Mouse (Mus musculus): ENCODE results near the gene Thoc3. TPM values are rescaled to one million over a fixed set of nuclear protein-coding genes. Genes with fewer than 3 reads are reported as not detected.

The Thoc3 gene
- polyA plus RNA-seq (2014; fragmentation: Nextera tagmentation; extraction: Ambion mirVana): 132 and 150 TPM in 2 replicates

DNA sequence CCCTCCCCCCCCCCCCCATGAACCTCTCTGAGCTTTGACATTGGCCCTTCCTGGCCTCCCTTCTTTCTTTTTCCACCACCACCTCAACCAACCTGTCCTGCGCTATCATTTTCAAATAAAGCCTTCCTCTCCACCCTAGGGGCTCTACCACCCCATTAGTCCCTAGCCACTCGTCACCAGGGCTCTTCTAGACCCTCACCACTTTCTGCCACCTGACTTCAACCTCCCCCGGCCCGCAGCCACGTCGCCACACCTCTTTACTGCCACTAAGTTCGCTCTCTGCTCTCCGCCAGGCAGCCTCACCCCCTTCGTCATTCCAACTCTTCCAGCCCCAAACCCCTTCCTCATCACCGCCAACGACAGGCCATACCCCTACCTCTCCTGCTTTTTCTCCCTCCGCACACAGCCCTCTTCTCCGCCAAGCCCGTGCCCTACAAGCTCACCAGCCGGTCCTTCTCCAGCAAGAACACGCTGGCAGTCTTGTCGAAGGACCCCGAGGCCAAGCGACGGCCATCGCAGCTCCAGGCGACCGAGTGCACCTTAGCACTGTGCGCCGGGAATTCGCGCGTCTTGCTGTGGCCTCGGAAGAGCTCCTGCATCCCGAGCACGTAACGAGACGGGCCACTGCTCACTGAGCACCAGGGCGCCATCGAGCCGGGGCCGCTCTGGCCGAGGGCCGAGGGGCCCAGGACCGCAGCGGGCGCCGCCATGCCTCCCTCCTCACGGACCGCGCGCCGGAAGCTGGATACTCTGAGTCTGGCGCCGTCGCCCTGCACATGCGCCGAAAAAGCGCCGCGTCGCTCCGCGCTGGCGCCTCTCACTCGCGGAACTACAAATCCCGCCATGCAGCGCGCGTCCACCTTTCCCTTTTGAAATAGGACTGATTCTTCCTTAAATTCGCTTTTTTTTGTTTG lies at the start of gene Thoc3:
Thoc3 (minus strand) TSS at position 752 of the 914 bp plus-strand sequence.
- under 1% methylated on average over 67 of the region's 67 CpGs for WGBS
- peak; percentile 93 for ATAC-seq (ENCODE audit: insufficient number of reproducible peaks, insufficient read depth, low FRiP score, low read depth)
- H3K36me3 ChIP-seq (ENCODE audit: control insufficient read depth, insufficient read depth, low read length): peaks cover 37% of the 10 kb centered on the region
- no peaks in the 10 kb centered on the region for H3K27me3 ChIP-seq (ENCODE audit: control insufficient read depth, insufficient read depth, low read length)
- H3K4me2 ChIP-seq (replicated peaks; ENCODE audit: low read depth, low read length): peak within 1 kb of the TSS; percentile 78
- peaks cover 8% of the 10 kb centered on the region for H3K4me1 ChIP-seq (ENCODE audit: control insufficient read depth, insufficient read depth, low read length)
- H3K4me3 ChIP-seq (ENCODE audit: low read depth, low read length): peak within 1 kb of the TSS; percentile 83
- no peaks in the 10 kb centered on the region for H3K9me3 ChIP-seq (ENCODE audit: control insufficient read depth, low read depth, low read length)
- peak within 1 kb of the TSS; percentile 34; the same call in 1 of the 2 replicates for H3K27ac ChIP-seq (ENCODE audit: low read length)
- H3K9ac ChIP-seq (replicated peaks; ENCODE audit: low read depth, low read length): peak within 1 kb of the TSS; percentile 71

DNA sequence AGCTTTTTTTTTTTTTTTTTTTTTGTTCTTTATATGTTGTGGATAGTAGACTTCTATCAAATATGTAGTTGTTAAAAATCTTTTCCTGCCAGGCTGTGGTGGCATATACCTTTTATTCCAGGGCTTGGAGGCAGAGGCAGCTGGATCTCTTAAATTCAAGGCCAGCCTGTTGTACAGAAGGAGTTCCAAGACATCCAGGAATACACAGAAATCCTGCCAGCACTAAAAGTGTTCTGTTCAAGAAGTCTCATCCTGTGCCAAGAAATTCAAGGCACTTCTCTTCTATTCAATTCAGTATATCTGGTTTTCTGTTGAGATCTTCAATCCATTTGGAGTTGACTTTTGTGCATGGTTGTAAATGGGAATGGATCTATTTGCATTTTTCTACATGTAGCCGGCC lies 37.3 kb upstream of the Thoc3 start:
- Histone ChIP-seq H3K4me2 (replicated peaks; ENCODE audit: low read depth, low read length) (no peak overlapping the region), H3K4me3 (ENCODE audit: low read depth, low read length) (no peak overlapping the region), H3K27me3 (ENCODE audit: control insufficient read depth, insufficient read depth, low read length) (no peaks in the 10 kb centered on the region), H3K36me3 (ENCODE audit: control insufficient read depth, insufficient read depth, low read length) (no peaks in the 10 kb centered on the region), H3K9me3 (ENCODE audit: control insufficient read depth, low read depth, low read length) (no peaks in the 10 kb centered on the region), H3K9ac (replicated peaks; ENCODE audit: low read depth, low read length) (no peak overlapping the region), H3K4me1 (ENCODE audit: control insufficient read depth, insufficient read depth, low read length) (no peaks in the 10 kb centered on the region), H3K27ac (ENCODE audit: low read length) (no peak overlapping the region)
- WGBS: 91% methylated on average over 1 of the region's 1 CpGs
- no peak for ATAC-seq (ENCODE audit: insufficient number of reproducible peaks, insufficient read depth, low FRiP score, low read depth)

DNA sequence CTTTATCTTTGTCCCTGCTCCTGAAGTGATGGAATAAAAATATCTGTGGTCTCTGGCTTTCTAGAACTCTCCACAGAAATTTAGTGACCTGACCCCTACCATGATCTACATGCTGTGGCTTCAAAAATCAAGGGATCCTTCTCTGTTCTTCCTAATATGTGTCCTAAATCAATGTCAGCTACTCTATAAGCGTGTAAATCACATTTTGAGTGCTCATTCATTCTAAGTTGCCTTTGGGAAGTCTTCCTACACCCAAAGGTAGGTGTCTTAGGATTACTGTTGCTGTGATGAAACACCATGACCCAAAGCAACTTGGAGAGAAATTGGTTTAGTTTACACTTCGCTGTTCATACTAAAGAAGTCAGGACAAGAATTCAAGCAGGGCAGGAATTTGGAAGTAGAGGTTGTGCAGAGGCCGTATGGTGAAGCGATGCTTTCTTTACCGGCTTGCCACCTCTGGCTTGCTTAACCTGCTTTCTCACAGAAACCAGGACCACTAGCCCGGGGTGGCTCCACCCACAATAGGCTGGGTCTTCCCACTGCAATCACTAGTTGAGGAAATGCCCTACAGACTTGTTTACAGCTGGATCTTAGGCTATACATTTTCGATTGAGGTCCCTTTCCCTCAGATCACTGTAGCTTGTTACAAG lies 36.1 kb upstream of the Thoc3 start:
- Histone ChIP-seq H3K27me3 (ENCODE audit: control insufficient read depth, insufficient read depth, low read length) (no peaks in the 10 kb centered on the region), H3K9me3 (ENCODE audit: control insufficient read depth, low read depth, low read length) (no peaks in the 10 kb centered on the region), H3K9ac (replicated peaks; ENCODE audit: low read depth, low read length) (peak overlapping the region; percentile 74), H3K4me1 (ENCODE audit: control insufficient read depth, insufficient read depth, low read length) (no peaks in the 10 kb centered on the region), H3K4me3 (ENCODE audit: low read depth, low read length) (peak overlapping the region; percentile 76), H3K4me2 (replicated peaks; ENCODE audit: low read depth, low read length) (peak overlapping the region; percentile 92), H3K27ac (ENCODE audit: low read length) (0 out of 2 replicates have a peak overlapping the region, but pooled peaks have one; percentile 66), H3K36me3 (ENCODE audit: control insufficient read depth, insufficient read depth, low read length) (no peaks in the 10 kb centered on the region)
- WGBS: 24% methylated on average over 7 of the region's 7 CpGs
- no peak for ATAC-seq (ENCODE audit: insufficient number of reproducible peaks, insufficient read depth, low FRiP score, low read depth)

DNA sequence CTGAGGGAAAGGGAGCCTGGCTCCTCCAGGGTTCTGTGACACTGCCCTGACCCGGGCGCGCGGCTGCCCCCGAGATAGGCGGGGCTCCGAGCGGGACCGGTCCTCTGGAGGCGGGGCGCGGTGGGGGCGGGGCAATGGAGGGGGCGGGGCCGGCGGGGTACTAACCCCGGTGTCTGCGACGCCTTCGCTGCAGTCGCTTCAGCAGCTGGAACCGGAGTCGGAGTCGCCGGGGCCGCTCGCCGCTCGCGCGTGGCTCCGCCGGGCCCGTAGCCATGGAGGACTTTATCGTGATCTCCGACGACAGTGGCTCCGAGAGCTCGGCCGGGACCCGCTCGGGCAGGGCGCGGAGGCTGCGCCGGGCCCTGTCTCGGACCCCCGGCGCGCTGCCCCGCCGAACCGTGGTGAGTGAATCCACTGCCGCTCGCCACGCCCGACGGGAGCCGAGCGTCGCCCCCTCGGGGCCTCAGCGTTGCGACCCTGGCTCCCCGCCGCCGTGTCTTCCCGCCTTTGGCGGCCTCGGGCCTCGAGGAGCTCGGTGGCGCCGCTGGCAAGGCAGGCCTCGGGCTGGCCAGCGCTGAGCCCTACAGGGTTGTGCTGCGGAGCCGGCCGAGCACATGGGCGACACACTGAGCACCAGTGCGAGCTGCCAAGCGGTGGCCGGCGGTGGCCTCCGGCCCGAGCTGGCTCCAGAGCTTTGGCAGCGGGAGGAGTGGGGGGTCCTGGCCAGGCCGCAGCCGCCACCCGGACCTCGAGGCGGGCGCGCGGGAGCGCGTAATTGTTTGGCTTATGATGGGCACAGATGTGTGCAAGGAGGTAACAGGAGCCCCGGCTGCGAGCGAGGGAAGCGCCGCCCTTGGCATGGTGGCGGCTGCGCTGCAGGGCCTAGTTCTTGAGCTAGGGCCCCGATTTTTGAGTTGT lies 35.2 kb upstream of the Thoc3 start, which contains the start of gene Simc1:
Simc1 (plus strand) TSS at position 176 of the 918 bp plus-strand sequence.
- Histone ChIP-seq H3K4me2 (replicated peaks; ENCODE audit: low read depth, low read length) (peak within 1 kb of the TSS; percentile 92), H3K9ac (replicated peaks; ENCODE audit: low read depth, low read length) (peak within 1 kb of the TSS; percentile 74), H3K36me3 (ENCODE audit: control insufficient read depth, insufficient read depth, low read length) (no peaks in the 10 kb centered on the region), H3K27me3 (ENCODE audit: control insufficient read depth, insufficient read depth, low read length) (no peaks in the 10 kb centered on the region), H3K9me3 (ENCODE audit: control insufficient read depth, low read depth, low read length) (no peaks in the 10 kb centered on the region), H3K27ac (ENCODE audit: low read length) (peak within 1 kb of the TSS; percentile 66; the same call in 1 of the 2 replicates), H3K4me3 (ENCODE audit: low read depth, low read length) (peak within 1 kb of the TSS; percentile 76), H3K4me1 (ENCODE audit: control insufficient read depth, insufficient read depth, low read length) (no peaks in the 10 kb centered on the region)
- under 1% methylated on average over 83 of the region's 105 CpGs for WGBS
- ATAC-seq (ENCODE audit: insufficient number of reproducible peaks, insufficient read depth, low FRiP score, low read depth): peak; percentile 90

DNA sequence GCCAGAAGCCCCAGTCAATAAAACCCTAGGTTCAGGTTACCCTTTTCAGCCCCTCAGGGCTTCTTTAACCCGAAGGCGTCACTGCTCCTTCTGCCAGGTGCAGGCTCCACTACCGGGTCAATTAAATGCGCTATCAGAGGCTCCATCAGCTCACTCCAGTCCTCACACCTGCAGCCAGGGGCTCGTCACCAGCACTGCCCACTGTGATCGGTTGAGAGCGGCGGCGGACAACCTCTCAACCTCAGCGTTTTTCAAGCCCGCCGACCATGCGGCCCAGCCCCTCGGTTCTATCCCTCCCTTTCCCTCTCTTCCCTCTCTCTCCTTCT lies 34.6 kb upstream of the Thoc3 start:
- no peaks in the 10 kb centered on the region for H3K27me3 ChIP-seq (ENCODE audit: control insufficient read depth, insufficient read depth, low read length)
- peak overlapping the region; percentile 92 for H3K4me2 ChIP-seq (replicated peaks; ENCODE audit: low read depth, low read length)
- H3K27ac ChIP-seq (ENCODE audit: low read length): no peak overlapping the region
- WGBS: 2% methylated on average over 14 of the region's 14 CpGs
- 0 out of 2 replicates have a peak overlapping the region, but pooled peaks have one; percentile 74 for H3K9ac ChIP-seq (replicated peaks; ENCODE audit: low read depth, low read length)
- H3K9me3 ChIP-seq (ENCODE audit: control insufficient read depth, low read depth, low read length): no peaks in the 10 kb centered on the region
- H3K4me1 ChIP-seq (ENCODE audit: control insufficient read depth, insufficient read depth, low read length): no peaks in the 10 kb centered on the region
- no peaks in the 10 kb centered on the region for H3K36me3 ChIP-seq (ENCODE audit: control insufficient read depth, insufficient read depth, low read length)
- peak overlapping the region; percentile 76 for H3K4me3 ChIP-seq (ENCODE audit: low read depth, low read length)
- 0 out of 2 replicates have a peak, but pooled peaks have one; percentile 31 for ATAC-seq (ENCODE audit: insufficient number of reproducible peaks, insufficient read depth, low FRiP score, low read depth)

DNA sequence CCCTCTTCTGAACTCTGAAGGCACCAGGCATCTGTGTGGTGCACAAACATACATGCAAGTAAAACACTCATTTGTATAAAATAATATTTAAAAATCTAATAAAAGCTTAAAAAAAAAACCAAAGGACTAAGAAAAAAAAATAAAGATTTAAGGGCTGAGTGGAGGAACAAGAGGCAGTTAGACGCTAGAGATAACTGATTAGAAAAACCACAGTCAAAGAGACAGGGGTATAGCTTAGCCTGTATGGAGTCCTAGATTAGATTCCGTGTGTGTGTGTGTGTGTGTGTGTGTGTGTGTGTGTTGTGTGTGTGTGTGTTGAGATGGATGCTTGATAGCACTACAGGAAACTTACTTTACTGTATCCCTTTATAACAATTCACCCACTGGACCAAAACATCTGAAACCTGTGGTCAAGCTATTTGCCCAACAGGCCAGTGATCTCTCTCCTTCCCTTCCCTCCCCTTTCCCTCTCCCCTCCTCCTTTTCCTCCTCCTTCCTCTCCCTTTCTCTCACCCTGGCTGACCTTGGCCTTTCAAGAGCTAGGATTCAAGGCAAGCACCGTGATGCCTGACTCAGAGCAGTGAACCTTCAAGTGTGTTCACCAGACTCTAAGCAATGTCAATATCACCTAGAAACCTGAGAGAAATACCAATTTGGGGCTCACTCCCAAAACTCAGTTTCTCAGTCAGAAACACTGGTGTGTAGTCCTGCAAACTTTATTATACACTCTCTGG lies 33.5 kb upstream of the Thoc3 start:
- no peak for ATAC-seq (ENCODE audit: insufficient number of reproducible peaks, insufficient read depth, low FRiP score, low read depth)
- Histone ChIP-seq H3K4me2 (replicated peaks; ENCODE audit: low read depth, low read length) (no peak overlapping the region), H3K36me3 (ENCODE audit: control insufficient read depth, insufficient read depth, low read length) (no peaks in the 10 kb centered on the region), H3K27me3 (ENCODE audit: control insufficient read depth, insufficient read depth, low read length) (no peaks in the 10 kb centered on the region), H3K4me1 (ENCODE audit: control insufficient read depth, insufficient read depth, low read length) (no peaks in the 10 kb centered on the region), H3K27ac (ENCODE audit: low read length) (no peak overlapping the region), H3K4me3 (ENCODE audit: low read depth, low read length) (no peak overlapping the region), H3K9ac (replicated peaks; ENCODE audit: low read depth, low read length) (no peak overlapping the region), H3K9me3 (ENCODE audit: control insufficient read depth, low read depth, low read length) (no peaks in the 10 kb centered on the region)
- WGBS: 58% methylated on average over 3 of the region's 3 CpGs

DNA sequence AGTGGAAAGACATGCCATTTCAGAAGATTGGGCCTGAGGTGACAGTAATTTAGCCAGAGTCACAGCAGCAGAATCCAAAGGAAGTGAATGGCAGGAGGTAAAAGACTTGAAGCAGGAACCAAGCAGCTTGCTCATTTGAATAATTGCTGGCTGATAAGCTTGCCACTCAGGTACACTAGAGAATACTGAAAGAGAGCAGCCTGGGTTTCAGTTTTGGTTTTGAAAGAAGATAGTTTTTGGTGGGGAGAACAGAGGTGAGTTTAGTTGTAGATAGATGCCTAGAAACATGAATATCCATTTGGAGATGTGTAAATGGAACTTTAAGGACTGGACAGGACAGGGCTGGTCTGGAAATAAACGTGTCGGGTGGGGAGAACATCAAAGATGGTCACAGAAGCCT lies 32.7 kb upstream of the Thoc3 start:
- Histone ChIP-seq H3K4me2 (replicated peaks; ENCODE audit: low read depth, low read length) (no peak overlapping the region), H3K4me1 (ENCODE audit: control insufficient read depth, insufficient read depth, low read length) (no peaks in the 10 kb centered on the region), H3K27me3 (ENCODE audit: control insufficient read depth, insufficient read depth, low read length) (no peaks in the 10 kb centered on the region), H3K36me3 (ENCODE audit: control insufficient read depth, insufficient read depth, low read length) (no peaks in the 10 kb centered on the region), H3K9me3 (ENCODE audit: control insufficient read depth, low read depth, low read length) (no peaks in the 10 kb centered on the region), H3K4me3 (ENCODE audit: low read depth, low read length) (no peak overlapping the region), H3K27ac (ENCODE audit: low read length) (no peak overlapping the region), H3K9ac (replicated peaks; ENCODE audit: low read depth, low read length) (no peak overlapping the region)
- 69% methylated on average over 2 of the region's 2 CpGs for WGBS
- ATAC-seq (ENCODE audit: insufficient number of reproducible peaks, insufficient read depth, low FRiP score, low read depth): no peak
